Mouse (Mus musculus): ENCODE results near the gene Rnf103.

The Rnf103 gene

DNA sequence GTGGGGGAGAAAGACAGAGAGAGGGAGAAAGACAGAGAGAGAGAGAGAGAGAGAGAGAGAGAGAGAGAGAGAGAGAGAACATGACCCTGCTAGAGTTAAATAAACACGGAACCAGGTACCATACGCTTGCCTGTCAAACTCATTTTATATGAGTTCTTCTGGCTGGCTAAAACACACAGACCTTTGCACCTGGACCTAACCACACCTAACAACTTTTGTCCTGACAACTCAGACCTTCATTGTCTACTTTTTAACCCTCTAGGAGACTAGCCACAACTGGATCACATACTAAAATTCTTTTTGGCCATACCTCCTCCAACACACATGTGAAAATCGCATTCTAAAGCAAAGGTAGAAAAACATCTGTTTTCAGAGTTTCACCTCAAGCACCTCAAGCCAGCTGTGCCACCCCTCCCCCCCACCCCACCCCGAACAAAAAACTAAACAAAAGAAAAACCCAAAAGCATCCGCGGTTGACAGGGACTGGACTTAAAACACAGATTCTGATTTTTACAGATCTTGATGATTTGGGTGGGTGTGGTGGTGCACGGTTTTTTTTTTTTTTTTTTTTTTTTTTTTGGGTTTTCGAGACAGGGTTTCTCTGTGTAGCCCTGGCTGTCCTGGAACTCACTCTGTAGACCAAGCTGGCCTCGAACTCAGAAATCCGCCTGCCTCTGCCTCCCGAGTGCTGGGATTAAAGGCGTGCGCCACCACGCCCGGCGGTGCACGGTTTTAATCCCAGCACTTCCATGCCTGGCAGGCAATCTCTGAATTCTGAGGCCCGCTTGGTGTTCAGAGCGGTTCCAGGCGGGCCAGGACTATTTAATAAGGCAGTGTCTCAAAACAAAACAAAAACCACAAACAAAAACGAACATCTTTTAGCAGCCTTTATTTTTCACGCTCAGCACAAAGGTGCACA is 679 bp upstream of the Rnf103 start:
- in situ Hi-C loops (cut with MboI): no loop called here

DNA sequence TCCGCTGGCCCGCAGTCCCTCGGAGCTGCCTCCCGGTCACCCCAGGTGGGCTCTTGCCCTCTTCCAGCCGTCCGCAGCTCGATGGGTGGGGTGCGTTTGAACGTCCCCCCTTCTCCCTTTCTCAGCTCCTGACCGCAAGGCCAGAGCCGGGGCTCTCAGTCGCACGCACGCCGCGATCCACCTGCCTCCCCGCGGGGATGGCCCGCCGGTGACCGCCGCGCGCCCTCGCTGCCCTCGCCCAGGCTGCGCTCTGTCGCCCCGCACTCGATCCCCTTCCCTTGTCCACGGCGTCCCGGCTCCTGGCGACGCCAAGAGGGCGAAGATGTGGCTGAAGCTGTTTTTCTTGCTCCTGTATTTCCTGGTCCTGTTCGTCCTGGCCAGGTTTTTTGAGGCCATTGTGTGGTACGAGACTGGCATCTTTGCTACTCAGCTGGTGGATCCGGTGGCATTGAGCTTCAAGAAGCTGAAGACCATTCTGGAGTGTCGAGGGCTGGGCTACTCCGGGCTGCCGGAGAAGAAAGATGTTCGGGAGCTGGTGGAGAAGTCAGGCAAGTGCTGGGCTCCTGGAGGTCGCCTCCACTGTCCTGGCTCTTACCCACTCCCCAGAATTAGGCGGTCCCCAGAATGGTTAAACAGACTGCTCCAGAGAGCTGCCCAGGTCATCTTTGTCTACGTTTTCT is 787 bp downstream of the Rnf103 start:
- in situ Hi-C loops (cut with MboI): no loop called here

DNA sequence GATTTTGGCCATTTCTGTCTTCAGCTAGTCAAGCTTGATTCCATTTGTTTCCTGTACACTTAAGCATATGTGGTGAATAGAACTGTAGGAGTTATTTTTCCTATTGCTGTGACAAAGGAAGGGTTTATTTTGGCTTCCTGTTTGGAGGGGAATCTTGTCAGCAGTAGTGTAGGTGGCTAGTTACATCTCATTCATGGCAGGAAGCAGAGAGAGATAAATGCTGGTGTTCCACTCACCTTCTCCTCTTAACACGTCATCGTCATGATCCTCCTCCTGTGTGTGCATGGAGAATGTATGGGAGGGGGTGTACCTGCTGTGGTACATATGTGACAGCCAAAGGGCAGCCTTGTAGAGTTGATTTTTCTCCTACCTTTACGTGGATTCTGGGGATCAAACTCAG is 6.9 kb downstream of the Rnf103 start:
- in situ Hi-C loops (cut with MboI): no loop called here

DNA sequence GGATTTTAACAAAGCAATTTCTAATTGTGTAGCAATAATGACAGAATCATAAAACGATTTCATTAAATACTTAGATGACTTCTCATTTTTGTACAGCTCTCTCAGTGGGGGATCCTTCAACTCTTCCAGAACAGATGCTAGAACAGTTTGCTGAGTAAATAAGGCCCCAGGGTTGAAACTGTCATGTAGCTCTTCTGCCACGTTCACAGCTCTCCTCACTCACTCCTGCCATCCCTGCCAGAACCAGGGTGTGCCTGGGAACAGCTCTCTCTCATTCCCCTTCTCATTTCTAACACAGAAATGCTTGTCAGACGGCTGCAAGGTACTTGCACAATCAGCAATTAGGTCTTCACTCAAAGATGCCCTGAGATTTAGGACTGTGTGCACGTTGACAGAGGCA is 9.3 kb downstream of the Rnf103 start:
- in situ Hi-C loops (cut with MboI): no loop called here

DNA sequence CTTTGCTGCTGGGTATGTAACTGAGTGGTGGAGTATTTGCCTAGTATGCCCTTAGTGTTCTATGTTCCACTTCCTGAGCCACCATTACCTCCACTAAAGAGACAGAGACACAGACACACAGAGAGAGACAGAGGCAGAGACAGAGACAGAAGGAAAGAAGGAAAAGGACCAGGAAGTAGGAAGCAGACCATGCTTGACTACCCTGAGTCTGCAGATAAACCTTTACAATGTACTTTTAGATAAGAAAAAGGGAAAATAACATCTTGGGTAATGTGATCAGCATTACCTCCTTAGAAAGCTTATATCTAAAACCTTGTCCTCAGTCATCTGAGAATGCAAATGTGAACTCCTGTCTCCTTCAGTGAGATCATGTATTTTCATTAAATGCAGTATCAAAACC is 10.0 kb downstream of the Rnf103 start:
- in situ Hi-C loops (cut with MboI): no loop called here

DNA sequence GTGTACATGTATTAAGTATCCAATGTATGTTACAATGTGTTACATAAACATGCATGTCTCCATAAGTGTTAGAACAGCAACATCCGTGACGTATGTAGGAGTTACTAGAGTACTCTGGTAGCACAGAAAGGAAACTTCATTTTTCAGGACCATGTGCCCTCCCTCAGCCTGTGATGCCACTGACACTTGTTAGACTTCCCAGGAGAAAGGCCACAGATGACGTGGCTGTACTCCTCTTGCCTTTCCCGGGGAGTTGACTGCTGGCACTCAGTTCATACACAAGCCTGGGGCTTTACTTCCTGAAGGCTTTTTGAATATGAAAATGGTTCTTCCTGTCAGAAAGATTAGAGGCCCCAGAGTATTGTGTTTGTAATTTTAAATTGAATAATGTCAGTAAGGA is 10.4 kb downstream of the Rnf103 start:
- in situ Hi-C loops (cut with MboI): no loop called here

DNA sequence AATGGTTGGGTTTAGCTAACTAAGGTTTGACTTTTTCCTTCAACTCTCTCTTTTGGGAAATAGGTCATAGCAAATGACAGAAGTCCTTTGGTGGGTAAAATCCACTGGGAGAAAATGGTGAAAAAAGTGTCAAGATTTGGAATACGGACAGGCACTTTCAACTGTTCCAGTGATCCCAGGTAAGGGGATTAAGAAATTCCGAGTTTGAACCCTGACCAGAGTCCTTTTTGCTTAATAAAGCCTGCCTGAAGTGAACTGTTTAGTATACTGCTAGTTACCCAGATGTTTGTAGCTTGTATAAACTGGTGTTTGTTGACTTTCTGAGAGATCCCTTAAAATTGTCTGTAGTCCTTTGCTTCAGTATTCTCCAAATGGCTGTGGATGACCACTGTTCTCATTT is 12.0 kb downstream of the Rnf103 start:
- in situ Hi-C loops (cut with MboI): no loop called here

DNA sequence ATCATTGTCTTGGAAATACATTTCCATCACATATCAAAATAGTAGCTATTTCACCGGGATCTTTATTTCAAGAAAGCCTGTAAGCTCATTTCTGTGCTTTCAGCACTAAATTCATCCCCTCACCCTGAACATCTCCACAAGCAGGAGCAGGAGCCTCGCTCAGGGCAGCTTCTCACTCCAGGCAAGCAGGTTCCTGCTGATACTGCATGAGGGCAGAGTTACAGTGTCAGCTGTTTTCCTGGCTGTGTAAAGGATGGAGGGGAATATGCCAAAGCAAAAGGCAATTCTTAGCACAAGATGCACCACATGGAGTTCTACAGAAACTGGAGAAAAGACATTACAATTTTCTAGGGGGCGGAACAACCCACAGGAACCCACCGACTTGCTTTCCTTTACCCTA is 25.8 kb downstream of the Rnf103 start:
- in situ Hi-C loops (cut with MboI): no loop called here

DNA sequence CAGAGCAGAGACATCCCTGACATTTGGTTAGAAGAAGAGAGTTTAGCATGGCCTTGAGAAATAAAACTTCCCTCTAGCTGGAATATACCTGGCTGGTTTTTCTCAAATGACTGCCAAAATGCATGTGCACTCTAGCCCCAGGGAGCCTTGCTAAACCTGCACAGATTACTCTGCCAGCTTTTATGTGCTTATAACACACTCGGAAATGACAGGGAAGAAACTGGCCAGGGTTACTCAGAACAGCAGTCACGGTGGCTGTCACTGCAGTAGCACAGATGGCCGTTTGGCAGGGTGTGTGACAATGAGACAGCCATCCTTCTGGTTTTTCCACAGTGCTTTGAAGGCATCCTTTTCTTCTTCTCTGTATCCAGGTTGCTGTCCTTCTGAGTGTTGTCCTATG is 31.9 kb downstream of the Rnf103 start:
- in situ Hi-C loops (cut with MboI): no loop called here

DNA sequence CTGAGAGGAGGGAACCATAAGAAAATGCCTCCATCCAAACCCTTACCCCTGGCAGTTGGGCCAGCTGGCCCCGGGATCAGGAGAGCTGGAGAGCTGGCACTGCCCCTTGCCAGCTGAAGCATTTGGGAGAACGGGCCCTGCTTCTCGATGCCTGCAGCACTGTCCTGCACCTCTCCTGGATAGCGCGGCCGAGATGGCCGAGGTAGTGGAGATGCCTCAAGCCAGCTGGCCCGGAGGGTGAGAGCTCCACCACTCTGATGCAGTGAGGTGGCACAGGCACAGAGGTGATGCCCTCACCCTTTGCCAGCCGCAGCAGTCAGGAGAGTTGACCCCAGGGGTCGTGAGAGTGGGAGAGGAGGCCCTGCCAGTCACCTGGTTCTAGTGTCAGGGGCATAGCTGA is 33.4 kb downstream of the Rnf103 start:
- in situ Hi-C loops (cut with MboI): no loop called here

DNA sequence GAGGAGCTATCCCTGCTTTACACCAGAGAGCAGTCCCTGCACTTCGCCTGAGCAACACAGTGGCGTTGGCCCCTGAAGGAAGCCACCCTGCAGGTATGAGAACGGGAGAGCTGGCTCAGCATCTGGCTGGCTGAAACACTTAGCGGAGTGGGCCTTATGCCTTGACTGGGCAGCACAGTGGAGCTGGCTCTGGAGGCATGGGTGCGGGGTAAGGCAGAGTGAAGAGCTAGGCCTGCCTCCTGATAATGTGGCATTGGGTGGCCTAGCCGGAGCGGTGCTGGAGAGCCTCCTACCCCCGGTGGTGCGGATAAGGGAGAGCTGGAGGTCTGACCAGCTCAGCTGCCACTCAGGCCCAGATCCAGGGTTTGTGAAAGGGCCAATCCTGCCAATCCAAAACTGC is 34.1 kb downstream of the Rnf103 start:
- in situ Hi-C loops (cut with MboI): no loop called here

DNA sequence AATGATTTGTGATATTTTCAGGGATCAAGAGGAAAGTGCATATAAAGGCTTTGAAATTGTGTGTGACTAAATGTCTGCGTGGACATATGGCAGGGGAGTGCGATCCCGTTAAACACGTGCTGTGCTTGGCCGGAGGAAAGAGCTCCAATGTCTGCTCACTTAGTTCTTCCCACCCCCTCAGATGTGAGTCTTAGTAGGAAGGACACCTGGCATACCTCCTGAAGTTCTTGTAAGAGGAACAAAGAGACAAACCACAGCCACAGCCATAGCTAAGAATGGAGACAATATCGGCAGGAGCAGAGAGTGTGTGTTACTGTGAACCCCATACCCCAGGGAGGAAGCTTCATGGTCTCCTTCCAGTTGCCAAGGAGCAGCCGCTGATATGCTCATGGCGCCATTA is 36.5 kb downstream of the Rnf103 start:
- in situ Hi-C loops (cut with MboI): no loop called here

DNA sequence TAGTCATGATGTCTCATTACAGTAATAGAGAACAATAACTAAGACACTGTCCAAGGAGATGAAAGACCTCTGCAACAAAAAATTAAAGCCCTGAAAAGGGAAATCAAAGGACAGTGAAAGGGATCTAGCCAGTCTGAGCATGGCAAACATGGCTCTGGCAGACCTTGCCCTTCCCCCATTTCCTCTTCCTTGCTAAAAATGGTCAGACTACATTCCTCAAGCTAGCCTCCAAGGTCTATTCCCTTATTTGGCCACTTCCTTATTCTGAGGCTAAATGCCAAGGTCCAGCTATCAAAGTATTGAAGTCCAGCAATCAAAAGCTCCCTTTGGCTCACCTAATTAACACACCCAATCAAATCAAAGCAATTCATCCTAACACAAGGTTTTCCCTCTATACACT is 43.6 kb downstream of the Rnf103 start:
- in situ Hi-C loops (cut with MboI): no loop called here

DNA sequence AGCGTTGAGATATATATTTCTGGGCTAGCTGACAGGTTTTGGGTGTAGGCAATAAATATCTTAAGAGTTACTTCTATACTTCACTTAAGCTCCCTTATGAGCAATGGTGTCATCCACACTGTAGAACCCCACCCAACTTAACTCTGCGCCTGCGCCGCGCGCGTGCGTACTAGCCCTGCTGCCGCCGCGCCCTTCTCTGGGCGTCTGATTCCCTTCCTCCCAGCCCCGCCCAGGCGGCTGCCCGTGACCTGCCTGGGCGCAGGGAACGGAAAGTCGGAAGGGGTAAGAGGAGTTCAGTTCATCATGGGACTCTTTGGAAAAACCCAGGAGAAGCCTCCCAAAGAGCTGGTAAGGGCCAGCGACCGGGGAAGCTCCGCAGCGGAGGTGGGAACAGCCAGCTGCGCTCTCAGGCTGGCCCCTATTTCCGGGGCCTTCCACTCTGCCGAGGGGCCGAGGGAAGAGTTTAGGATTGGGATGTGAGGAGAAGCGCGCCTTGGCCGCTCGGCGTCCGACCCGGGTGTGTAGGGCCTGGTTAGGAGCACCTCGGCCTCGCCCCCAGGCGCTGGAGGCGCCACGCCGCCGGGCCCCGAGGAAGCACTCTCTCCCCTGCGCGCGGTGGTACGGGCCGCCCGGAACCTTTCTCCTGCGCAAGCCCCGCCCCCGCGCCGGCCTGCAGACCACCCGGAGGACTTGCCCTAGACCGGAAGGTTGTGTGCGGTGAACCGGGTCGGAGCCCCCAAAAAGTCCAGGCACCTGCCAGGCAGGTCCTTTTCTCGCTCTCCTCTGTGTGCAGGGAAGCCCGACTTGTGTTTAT is 50.2 kb downstream of the Rnf103 start, which contains the start of gene Chmp3:
Gene Chmp3, plus strand, starts transcription at position 112 of the 814 bp plus-strand sequence.
- in situ Hi-C loops (cut with MboI): no loop called here

DNA sequence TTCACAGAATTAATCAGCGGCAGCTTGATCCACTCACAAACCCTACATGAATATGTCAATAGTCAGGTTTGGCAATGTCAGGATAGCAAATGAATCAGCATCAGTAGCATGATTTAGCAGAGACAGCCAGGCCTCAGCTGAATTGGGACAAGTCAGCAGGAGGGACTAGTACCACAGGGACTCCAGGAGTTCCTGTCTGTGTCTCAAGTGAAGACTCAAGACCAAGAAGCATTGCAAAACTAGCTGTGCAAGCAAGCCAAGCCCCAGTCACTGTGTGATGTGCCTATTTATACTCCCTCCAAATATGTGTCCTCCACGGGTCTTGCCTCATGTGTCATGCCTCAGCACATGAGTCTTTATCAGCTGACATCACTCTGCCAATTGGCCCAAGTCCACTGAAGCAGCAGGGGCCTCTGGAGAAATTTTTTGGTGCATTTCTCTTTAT is 61.8 kb downstream of the Rnf103 start:
- in situ Hi-C loops (cut with MboI): no loop called here

DNA sequence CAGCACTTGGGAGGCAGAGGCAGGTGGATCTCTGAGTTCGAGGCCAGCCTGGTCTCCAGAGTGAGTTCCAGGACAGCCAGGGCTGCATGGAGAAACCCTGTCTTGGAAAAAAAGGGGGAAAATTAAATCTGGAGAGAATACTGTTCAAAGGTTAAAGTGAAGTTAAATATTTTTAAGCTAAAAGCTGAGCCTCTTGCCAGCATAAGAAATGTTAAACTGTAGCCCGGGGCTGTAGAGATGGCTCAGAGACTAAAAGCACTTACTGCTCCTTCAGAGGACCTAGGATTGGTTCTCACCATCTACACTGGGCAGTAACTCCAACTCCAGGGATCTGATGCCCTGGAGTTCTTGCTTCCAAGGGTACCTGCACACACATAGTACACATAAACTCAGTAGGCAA is 63.1 kb downstream of the Rnf103 start:
- in situ Hi-C loops (cut with MboI): no loop called here
